Mouse (Mus musculus): ENCODE results near the gene Grcc10. TPM values are rescaled to one million over a fixed set of nuclear protein-coding genes. Genes with fewer than 3 reads are reported as not detected.
A peak's percentile ranks its signal among the peaks of the same experiment; 100 is the strongest.

Grcc10 gene
- polyA plus RNA-seq, 1 experiment from 2014 or later = 406 TPM

GRCm38 (mm10) chr6:124723541-124723940, 17.6 kb downstream of the Grcc10 start:
- Histone ChIP-seq H3K4me2 (no peak overlapping the region), H3K27me3 (no peaks in the 10 kb centered on the region), H3K9ac (no peak overlapping the region), H3K4me1 (no peaks in the 10 kb centered on the region; the same call in 1 of the 2 replicates), H3K27ac (no peak overlapping the region), H3K4me3 (no peak overlapping the region), H3K9me3 (no peaks in the 10 kb centered on the region), H3K36me3 (no peaks in the 10 kb centered on the region)
- 62% methylated on average over 8 of the region's 8 CpGs for WGBS
- ATAC-seq (ENCODE audit: borderline replicate concordance, extremely low read depth, low FRiP score, low TSS enrichment) = no peak

- no peak overlapping the region for H3K4me3 ChIP-seq
- H3K4me1 ChIP-seq = no peaks in the 10 kb centered on the region; the same call in 1 of the 2 replicates
- H3K36me3 ChIP-seq = no peaks in the 10 kb centered on the region
- H3K27me3 ChIP-seq = no peaks in the 10 kb centered on the region
- no peaks in the 10 kb centered on the region for H3K9me3 ChIP-seq
- H3K4me2 ChIP-seq = no peak overlapping the region
- no peak overlapping the region for H3K9ac ChIP-seq
- H3K27ac ChIP-seq = no peak overlapping the region
- 82% methylated on average over 6 of the region's 6 CpGs for WGBS
- ATAC-seq (ENCODE audit: borderline replicate concordance, extremely low read depth, low FRiP score, low TSS enrichment) = no peak
These were observed 18.2 kb downstream of the Grcc10 start for GRCm38 (mm10) chr6:124722876-124723473.

- 50% methylated on average over 11 of the region's 11 CpGs for WGBS
- H3K36me3 ChIP-seq = peaks cover 13% of the 10 kb centered on the region
- peak overlapping the region; percentile 44; the same call in 1 of the 2 replicates for H3K4me3 ChIP-seq
- no peak overlapping the region for H3K27ac ChIP-seq
- H3K9ac ChIP-seq = 0 out of 2 replicates have a peak overlapping the region, but pooled peaks have one; percentile 22
- no peaks in the 10 kb centered on the region; the same call in 1 of the 2 replicates for H3K4me1 ChIP-seq
- peak overlapping the region; percentile 55 for H3K4me2 ChIP-seq
- no peaks in the 10 kb centered on the region for H3K27me3 ChIP-seq
- ATAC-seq (ENCODE audit: borderline replicate concordance, extremely low read depth, low FRiP score, low TSS enrichment) = no peak
- no peaks in the 10 kb centered on the region for H3K9me3 ChIP-seq
These were observed 20.3 kb downstream of the Grcc10 start for GRCm38 (mm10) chr6:124720904-124721303.

- no peak for ATAC-seq (ENCODE audit: borderline replicate concordance, extremely low read depth, low FRiP score, low TSS enrichment)
- Histone ChIP-seq H3K4me2 (peak overlapping the region; percentile 55), H3K27ac (peak overlapping the region; percentile 90), H3K9me3 (no peaks in the 10 kb centered on the region), H3K36me3 (peaks cover 27% of the 10 kb centered on the region), H3K4me3 (peak overlapping the region; percentile 44), H3K27me3 (no peaks in the 10 kb centered on the region), H3K4me1 (no peaks in the 10 kb centered on the region; the same call in 1 of the 2 replicates), H3K9ac (peak overlapping the region; percentile 39)
- WGBS = 50% methylated on average over 7 of the region's 7 CpGs
These were observed 21.7 kb downstream of the Grcc10 start for GRCm38 (mm10) chr6:124719354-124719978.

- WGBS = 48% methylated on average over 16 of the region's 16 CpGs
- ATAC-seq (ENCODE audit: borderline replicate concordance, extremely low read depth, low FRiP score, low TSS enrichment) = peak; percentile 71
- Histone ChIP-seq H3K36me3 (peaks cover 35% of the 10 kb centered on the region), H3K27ac (peak overlapping the region; percentile 90), H3K27me3 (no peaks in the 10 kb centered on the region), H3K4me2 (peak overlapping the region; percentile 57), H3K4me3 (peak overlapping the region; percentile 44), H3K9me3 (no peaks in the 10 kb centered on the region), H3K4me1 (peaks cover 5% of the 10 kb centered on the region), H3K9ac (peak overlapping the region; percentile 41)
These were observed 22.5 kb downstream of the Grcc10 start for GRCm38 (mm10) chr6:124718703-124719102.

GRCm38 (mm10) chr6:124717968-124718367, 23.2 kb downstream of the Grcc10 start:
- peaks cover 13% of the 10 kb centered on the region for H3K4me1 ChIP-seq
- H3K27ac ChIP-seq = peak overlapping the region; percentile 90
- H3K36me3 ChIP-seq = peaks cover 36% of the 10 kb centered on the region
- peak overlapping the region; percentile 57 for H3K4me2 ChIP-seq
- H3K9me3 ChIP-seq = no peaks in the 10 kb centered on the region
- 54% methylated on average over 13 of the region's 13 CpGs for WGBS
- ATAC-seq (ENCODE audit: borderline replicate concordance, extremely low read depth, low FRiP score, low TSS enrichment) = no peak
- H3K4me3 ChIP-seq = peak overlapping the region; percentile 44
- peak overlapping the region; percentile 41 for H3K9ac ChIP-seq
- H3K27me3 ChIP-seq = no peaks in the 10 kb centered on the region

- H3K36me3 ChIP-seq = peaks cover 36% of the 10 kb centered on the region
- 0 out of 2 replicates have a peak overlapping the region, but pooled peaks have one; percentile 19 for H3K9ac ChIP-seq
- H3K27me3 ChIP-seq = no peaks in the 10 kb centered on the region
- H3K4me2 ChIP-seq = peak overlapping the region; percentile 57
- no peak for ATAC-seq (ENCODE audit: borderline replicate concordance, extremely low read depth, low FRiP score, low TSS enrichment)
- H3K4me1 ChIP-seq = peaks cover 17% of the 10 kb centered on the region
- no peaks in the 10 kb centered on the region for H3K9me3 ChIP-seq
- peak overlapping the region; percentile 90 for H3K27ac ChIP-seq
- WGBS = 54% methylated on average over 20 of the region's 20 CpGs
- peak overlapping the region; percentile 44 for H3K4me3 ChIP-seq
These were observed 24.2 kb downstream of the Grcc10 start for GRCm38 (mm10) chr6:124716864-124717490.

GRCm38 (mm10) chr6:124712918-124713317, 28.3 kb downstream of the Grcc10 start:
- 5% methylated on average over 11 of the region's 11 CpGs for WGBS
- H3K36me3 ChIP-seq = peaks cover 41% of the 10 kb centered on the region
- no peak for ATAC-seq (ENCODE audit: borderline replicate concordance, extremely low read depth, low FRiP score, low TSS enrichment)

GRCm38 (mm10) chr6:124711824-124712782, 29.1 kb downstream of the Grcc10 start, which contains the start of the genes Emg1 and Phb2:
Gene Emg1 (minus strand): TSS chr6:124712178.
Gene Phb2 (plus strand): TSS chr6:124712336.
- H3K36me3 ChIP-seq = peaks cover 41% of the 10 kb centered on the region
- H3K4me1 ChIP-seq = peaks cover 45% of the 10 kb centered on the region
- H3K9me3 ChIP-seq = no peaks in the 10 kb centered on the region
- WGBS = under 1% methylated on average over 66 of the region's 76 CpGs
- H3K27me3 ChIP-seq = no peaks in the 10 kb centered on the region
- H3K4me3 ChIP-seq = peak within 1 kb of the TSS; percentile 82
- peak within 1 kb of the TSS; percentile 74 for H3K27ac ChIP-seq
- peak within 1 kb of the TSS; percentile 90 for H3K4me2 ChIP-seq
- peak within 1 kb of the TSS; percentile 84 for H3K9ac ChIP-seq
- ATAC-seq (ENCODE audit: borderline replicate concordance, extremely low read depth, low FRiP score, low TSS enrichment) = peak; percentile 97

More at GRCm38 (mm10) chr6:124712918-124713317, 28.3 kb downstream of the Grcc10 start:
- Histone ChIP-seq H3K27ac (peak overlapping the region; percentile 74), H3K4me3 (peak overlapping the region; percentile 82), H3K4me2 (peak overlapping the region; percentile 90), H3K9ac (peak overlapping the region; percentile 84), H3K9me3 (no peaks in the 10 kb centered on the region), H3K4me1 (peaks cover 45% of the 10 kb centered on the region), H3K27me3 (no peaks in the 10 kb centered on the region)

GRCm38 (mm10) chr6:124708289-124708889, 32.8 kb downstream of the Grcc10 start:
- H3K4me3 ChIP-seq = no peak overlapping the region
- no peaks in the 10 kb centered on the region for H3K9me3 ChIP-seq
- H3K9ac ChIP-seq = no peak overlapping the region
- no peak for ATAC-seq (ENCODE audit: borderline replicate concordance, extremely low read depth, low FRiP score, low TSS enrichment)
- H3K36me3 ChIP-seq = peaks cover 33% of the 10 kb centered on the region
- peaks cover 37% of the 10 kb centered on the region for H3K4me1 ChIP-seq
- no peak overlapping the region for H3K27ac ChIP-seq
- H3K27me3 ChIP-seq = no peaks in the 10 kb centered on the region
- WGBS = 82% methylated on average over 10 of the region's 10 CpGs
- no peak overlapping the region for H3K4me2 ChIP-seq

All from lung, embryonic 15.5 days (tissue).